Mouse (Mus musculus): ENCODE data around the gene Nrxn1. TPM values are rescaled to one million over a fixed set of nuclear protein-coding genes. Genes with fewer than 3 reads are reported as not detected.
A peak's percentile ranks its signal among the peaks of the same experiment; 100 is the strongest.

Nrxn1 gene
- polyA plus RNA-seq, 1 experiment from 2014 or later: 1.7 TPM

- ATAC-seq (replicated peaks; ENCODE audit: low FRiP score, low read depth): no peak
Measured at GRCm38 (mm10) chr17:90583826-90584534, 508.9 kb downstream of the Nrxn1 start.

GRCm38 (mm10) chr17:90583196-90583595 is 509.7 kb downstream of the Nrxn1 start:
- DNase-seq (ENCODE audit: low spot score): no peak
- WGBS: 69% methylated on average over 3 of the region's 3 CpGs
- H3K27ac ChIP-seq: no peak overlapping the region

More at GRCm38 (mm10) chr17:90583826-90584534, 508.9 kb downstream of the Nrxn1 start:
- 57% methylated on average over 12 of the region's 12 CpGs for WGBS
- Histone ChIP-seq H3K27me3 (ENCODE audit: insufficient read depth, low read length) (no peaks in the 10 kb centered on the region), H3K4me2 (ENCODE audit: low read length) (no peak overlapping the region), H3K4me1 (replicated peaks; ENCODE audit: insufficient read depth, low read length) (no peaks in the 10 kb centered on the region), H3K4me3 (replicated peaks; ENCODE audit: low read depth, low read length) (no peak overlapping the region), H3K27ac (no peak overlapping the region), H3K9ac (ENCODE audit: low read depth, low read length) (no peak overlapping the region), H3K36me3 (ENCODE audit: insufficient read depth, low read length) (no peaks in the 10 kb centered on the region), H3K9me3 (replicated peaks; ENCODE audit: low read length) (no peaks in the 10 kb centered on the region)
- peak; percentile 69 for TF ChIP-seq CTCF (IDR thresholded peaks at IDR 0.05; ENCODE audit: low read depth)
- DNase-seq (ENCODE audit: low spot score): peak; percentile 64

GRCm38 (mm10) chr17:90569877-90570276 is 523.0 kb downstream of the Nrxn1 start:
- TF ChIP-seq CTCF (IDR thresholded peaks at IDR 0.05; ENCODE audit: low read depth): no peak
- 22% methylated on average over 2 of the region's 2 CpGs for WGBS
- Histone ChIP-seq H3K4me2 (ENCODE audit: low read length) (no peak overlapping the region), H3K27me3 (ENCODE audit: insufficient read depth, low read length) (no peaks in the 10 kb centered on the region), H3K36me3 (ENCODE audit: insufficient read depth, low read length) (no peaks in the 10 kb centered on the region), H3K9me3 (replicated peaks; ENCODE audit: low read length) (no peaks in the 10 kb centered on the region), H3K4me3 (replicated peaks; ENCODE audit: low read depth, low read length) (no peak overlapping the region), H3K27ac (no peak overlapping the region), H3K4me1 (replicated peaks; ENCODE audit: insufficient read depth, low read length) (no peaks in the 10 kb centered on the region), H3K9ac (ENCODE audit: low read depth, low read length) (no peak overlapping the region)
- DNase-seq (ENCODE audit: low spot score) (no peak), ATAC-seq (replicated peaks; ENCODE audit: low FRiP score, low read depth) (no peak)

More at GRCm38 (mm10) chr17:90583196-90583595, 509.7 kb downstream of the Nrxn1 start:
- no peak for TF ChIP-seq CTCF (IDR thresholded peaks at IDR 0.05; ENCODE audit: low read depth)
- Histone ChIP-seq H3K9me3 (replicated peaks; ENCODE audit: low read length) (no peaks in the 10 kb centered on the region), H3K36me3 (ENCODE audit: insufficient read depth, low read length) (no peaks in the 10 kb centered on the region), H3K9ac (ENCODE audit: low read depth, low read length) (no peak overlapping the region), H3K27me3 (ENCODE audit: insufficient read depth, low read length) (no peaks in the 10 kb centered on the region), H3K4me1 (replicated peaks; ENCODE audit: insufficient read depth, low read length) (no peaks in the 10 kb centered on the region), H3K4me3 (replicated peaks; ENCODE audit: low read depth, low read length) (no peak overlapping the region), H3K4me2 (ENCODE audit: low read length) (no peak overlapping the region)
- no peak for ATAC-seq (replicated peaks; ENCODE audit: low FRiP score, low read depth)

- Histone ChIP-seq H3K27ac (no peak overlapping the region), H3K27me3 (ENCODE audit: insufficient read depth, low read length) (no peaks in the 10 kb centered on the region), H3K9ac (ENCODE audit: low read depth, low read length) (no peak overlapping the region), H3K9me3 (replicated peaks; ENCODE audit: low read length) (no peaks in the 10 kb centered on the region), H3K4me1 (replicated peaks; ENCODE audit: insufficient read depth, low read length) (no peaks in the 10 kb centered on the region), H3K4me2 (ENCODE audit: low read length) (no peak overlapping the region), H3K36me3 (ENCODE audit: insufficient read depth, low read length) (no peaks in the 10 kb centered on the region), H3K4me3 (replicated peaks; ENCODE audit: low read depth, low read length) (no peak overlapping the region)
- 91% methylated on average over 2 of the region's 2 CpGs for WGBS
- ATAC-seq (replicated peaks; ENCODE audit: low FRiP score, low read depth) (no peak), DNase-seq (ENCODE audit: low spot score) (no peak)
- no peak for TF ChIP-seq CTCF (IDR thresholded peaks at IDR 0.05; ENCODE audit: low read depth)
Measured at GRCm38 (mm10) chr17:90565186-90565585, 527.7 kb downstream of the Nrxn1 start.

GRCm38 (mm10) chr17:90556376-90556775 is 536.5 kb downstream of the Nrxn1 start:
- no peak for TF ChIP-seq CTCF (IDR thresholded peaks at IDR 0.05; ENCODE audit: low read depth)
- no peak for ATAC-seq (replicated peaks; ENCODE audit: low FRiP score, low read depth)
- Histone ChIP-seq H3K9ac (ENCODE audit: low read depth, low read length) (no peak overlapping the region), H3K4me2 (ENCODE audit: low read length) (no peak overlapping the region), H3K4me3 (replicated peaks; ENCODE audit: low read depth, low read length) (no peak overlapping the region), H3K27ac (no peak overlapping the region), H3K36me3 (ENCODE audit: insufficient read depth, low read length) (no peaks in the 10 kb centered on the region), H3K27me3 (ENCODE audit: insufficient read depth, low read length) (no peaks in the 10 kb centered on the region), H3K9me3 (replicated peaks; ENCODE audit: low read length) (no peaks in the 10 kb centered on the region), H3K4me1 (replicated peaks; ENCODE audit: insufficient read depth, low read length) (no peaks in the 10 kb centered on the region)
- DNase-seq (ENCODE audit: low spot score): no peak

- Histone ChIP-seq H3K4me1 (replicated peaks; ENCODE audit: insufficient read depth, low read length) (no peaks in the 10 kb centered on the region), H3K4me2 (ENCODE audit: low read length) (no peak overlapping the region), H3K9ac (ENCODE audit: low read depth, low read length) (no peak overlapping the region), H3K27me3 (ENCODE audit: insufficient read depth, low read length) (no peaks in the 10 kb centered on the region), H3K4me3 (replicated peaks; ENCODE audit: low read depth, low read length) (no peak overlapping the region), H3K36me3 (ENCODE audit: insufficient read depth, low read length) (no peaks in the 10 kb centered on the region), H3K9me3 (replicated peaks; ENCODE audit: low read length) (no peaks in the 10 kb centered on the region), H3K27ac (no peak overlapping the region)
- ATAC-seq (replicated peaks; ENCODE audit: low FRiP score, low read depth): no peak
- TF ChIP-seq CTCF (IDR thresholded peaks at IDR 0.05; ENCODE audit: low read depth): no peak
- 84% methylated on average over 4 of the region's 4 CpGs for WGBS
- no peak for DNase-seq (ENCODE audit: low spot score)
Measured at GRCm38 (mm10) chr17:90550415-90550814, 542.5 kb downstream of the Nrxn1 start.

GRCm38 (mm10) chr17:90546806-90547205 is 546.1 kb downstream of the Nrxn1 start:
- H3K9me3 ChIP-seq (replicated peaks; ENCODE audit: low read length): no peaks in the 10 kb centered on the region
- H3K27ac ChIP-seq: no peak overlapping the region
- no peak overlapping the region for H3K4me2 ChIP-seq (ENCODE audit: low read length)
- 90% methylated on average over 4 of the region's 4 CpGs for WGBS
- H3K9ac ChIP-seq (ENCODE audit: low read depth, low read length): no peak overlapping the region
- ATAC-seq (replicated peaks; ENCODE audit: low FRiP score, low read depth) (no peak), DNase-seq (ENCODE audit: low spot score) (no peak)
- H3K4me1 ChIP-seq (replicated peaks; ENCODE audit: insufficient read depth, low read length): no peaks in the 10 kb centered on the region
- H3K4me3 ChIP-seq (replicated peaks; ENCODE audit: low read depth, low read length): no peak overlapping the region
- no peak for TF ChIP-seq CTCF (IDR thresholded peaks at IDR 0.05; ENCODE audit: low read depth)
- H3K27me3 ChIP-seq (ENCODE audit: insufficient read depth, low read length): no peaks in the 10 kb centered on the region
- no peaks in the 10 kb centered on the region for H3K36me3 ChIP-seq (ENCODE audit: insufficient read depth, low read length)
